Mouse (Mus musculus): ENCODE results near the gene Umad1.

DNA sequence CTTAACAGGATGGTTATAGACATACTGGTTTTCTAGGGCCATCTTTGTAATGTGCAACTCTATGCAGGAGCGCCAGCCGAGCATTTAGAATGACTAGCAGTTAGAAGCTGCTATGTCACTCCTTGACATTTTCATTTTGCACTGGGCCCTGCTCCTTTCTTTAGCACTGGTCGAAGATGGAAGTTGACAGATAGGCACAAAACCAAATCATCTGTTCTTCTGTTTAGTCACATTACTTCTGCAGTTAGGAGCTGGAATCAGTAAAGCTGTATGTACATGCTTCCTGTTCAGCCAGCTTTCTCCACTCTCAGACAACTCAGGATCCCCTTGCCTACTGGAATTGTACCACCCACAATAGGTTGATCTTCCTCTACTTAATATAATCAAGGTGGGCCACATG, 48.4 kb upstream of the Umad1 start:
- TF ChIP-seq CTCF (IDR thresholded peaks at IDR 0.05; ENCODE audit: low read depth) (no peak), EP300 (optimal IDR thresholded peaks at IDR 0.05) (no peak)
